Mouse (Mus musculus): ENCODE measurements at regions not wholly inside any gene's neighbourhood (a gene's known extent, or its start where the extent isn't known, plus 50 kb on each side); places are given as distances from the start of the nearest gene placed in this dataset.

- TF ChIP-seq CTCF (IDR thresholded peaks at IDR 0.05; ENCODE audit: low read depth) = no peak
- TF ChIP-seq EP300 (optimal IDR thresholded peaks at IDR 0.05) = no peak
Measured at GRCm38 (mm10) chr8:88452501-88452847, 68.7 kb upstream of the Nkd1 start.
